Mouse (Mus musculus): ENCODE measurements around the gene Stk32c. TPM values are rescaled to one million over a fixed set of nuclear protein-coding genes. Genes with fewer than 3 reads are reported as not detected.

Gene Stk32c
- polyA plus RNA-seq, 1 experiment from 2014 or later: not detected

DNA sequence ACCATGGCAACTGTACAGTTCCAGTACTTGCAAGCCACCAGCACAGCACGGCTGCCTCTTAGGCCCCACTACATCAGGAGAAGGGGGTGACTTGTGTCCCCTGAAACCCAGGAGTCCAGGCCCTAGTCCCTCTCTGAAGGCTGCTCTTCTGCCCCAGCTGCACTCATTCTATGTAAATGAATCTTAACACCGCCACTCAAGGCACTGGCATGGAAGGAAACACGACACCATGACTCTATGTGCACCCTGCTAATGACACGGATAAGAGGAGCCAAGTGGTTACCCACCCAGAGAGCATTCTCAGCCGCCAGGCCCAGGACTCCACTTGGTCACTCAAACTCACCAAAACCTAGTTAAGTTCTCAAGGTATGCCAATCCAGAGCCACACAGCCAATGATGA lies 27.1 kb downstream of the Stk32c start:
- peaks cover 42% of the 10 kb centered on the region for H3K27me3 ChIP-seq (ENCODE audit: control insufficient read depth, insufficient read depth, low read length)
- 37% methylated on average over 5 of the region's 5 CpGs for WGBS (ENCODE audit: insufficient replicate concordance)

DNA sequence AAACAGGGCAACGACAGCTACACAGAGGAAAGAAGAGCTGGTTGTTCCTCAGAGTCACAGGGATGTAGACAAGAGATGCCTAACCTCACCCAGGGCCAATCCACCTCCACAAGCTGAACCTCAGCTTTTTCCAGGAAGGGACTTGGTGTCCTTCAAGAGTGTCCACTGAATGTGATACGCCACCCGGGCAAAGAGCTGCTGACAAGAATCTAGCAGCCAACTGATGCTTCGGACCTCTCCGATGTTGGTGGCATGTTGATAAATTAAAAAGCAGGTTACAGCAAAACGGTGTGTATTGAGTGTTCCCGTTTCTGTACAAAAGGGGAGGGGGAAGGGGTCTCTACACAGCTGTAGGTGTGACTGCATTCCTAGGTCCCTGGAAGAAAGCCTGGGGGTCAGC lies 28.3 kb downstream of the Stk32c start:
- H3K27ac ChIP-seq (ENCODE audit: low read depth, low read length): no peak overlapping the region
- H3K27me3 ChIP-seq (ENCODE audit: control insufficient read depth, insufficient read depth, low read length): peaks cover 36% of the 10 kb centered on the region
- ATAC-seq (replicated peaks; ENCODE audit: insufficient number of reproducible peaks, low FRiP score, low TSS enrichment): no peak
- no peak overlapping the region for H3K9ac ChIP-seq (ENCODE audit: low read depth, low read length)
- no peaks in the 10 kb centered on the region for H3K36me3 ChIP-seq (ENCODE audit: control insufficient read depth, insufficient read depth, low read length)
- H3K4me1 ChIP-seq (ENCODE audit: control insufficient read depth, insufficient read depth, low read length): no peaks in the 10 kb centered on the region; the same call in 1 of the 2 replicates
- WGBS (ENCODE audit: insufficient replicate concordance): 78% methylated on average over 7 of the region's 7 CpGs
- H3K4me3 ChIP-seq (ENCODE audit: low read depth, low read length): no peak overlapping the region
- H3K9me3 ChIP-seq (replicated peaks; ENCODE audit: control insufficient read depth, low read length): no peaks in the 10 kb centered on the region
- H3K4me2 ChIP-seq: no peak overlapping the region

More for the DNA sequence above, 27.1 kb downstream of the Stk32c start:
- Histone ChIP-seq H3K4me2 (no peak overlapping the region), H3K36me3 (ENCODE audit: control insufficient read depth, insufficient read depth, low read length) (no peaks in the 10 kb centered on the region), H3K9ac (ENCODE audit: low read depth, low read length) (no peak overlapping the region), H3K4me1 (ENCODE audit: control insufficient read depth, insufficient read depth, low read length) (no peaks in the 10 kb centered on the region; the same call in 1 of the 2 replicates), H3K9me3 (replicated peaks; ENCODE audit: control insufficient read depth, low read length) (no peaks in the 10 kb centered on the region), H3K4me3 (ENCODE audit: low read depth, low read length) (no peak overlapping the region), H3K27ac (ENCODE audit: low read depth, low read length) (no peak overlapping the region)
- no peak for ATAC-seq (replicated peaks; ENCODE audit: insufficient number of reproducible peaks, low FRiP score, low TSS enrichment)

DNA sequence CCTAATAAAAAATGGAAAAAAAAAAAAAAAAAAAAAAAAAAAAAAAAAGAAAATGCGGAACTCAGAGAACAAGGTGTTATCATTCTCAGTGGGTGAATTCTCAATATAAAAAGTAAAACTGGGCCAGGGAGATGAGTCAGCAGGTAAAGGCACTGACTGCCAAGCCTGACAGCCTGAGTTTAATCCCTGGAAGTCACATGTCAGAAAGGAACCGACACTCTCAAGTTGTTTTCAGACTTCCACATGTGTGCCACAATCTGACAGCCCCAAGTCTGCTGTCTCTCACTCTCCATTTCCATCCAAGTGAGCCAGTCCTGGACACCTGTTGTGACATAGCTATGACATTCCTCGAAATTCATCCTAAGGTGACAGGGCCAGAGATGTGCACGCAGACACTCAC lies 28.7 kb downstream of the Stk32c start:
- peaks cover 36% of the 10 kb centered on the region for H3K27me3 ChIP-seq (ENCODE audit: control insufficient read depth, insufficient read depth, low read length)
- no peaks in the 10 kb centered on the region; the same call in 1 of the 2 replicates for H3K4me1 ChIP-seq (ENCODE audit: control insufficient read depth, insufficient read depth, low read length)
- 77% methylated on average over 4 of the region's 4 CpGs for WGBS (ENCODE audit: insufficient replicate concordance)
- no peak overlapping the region for H3K9ac ChIP-seq (ENCODE audit: low read depth, low read length)
- no peaks in the 10 kb centered on the region for H3K36me3 ChIP-seq (ENCODE audit: control insufficient read depth, insufficient read depth, low read length)
- no peaks in the 10 kb centered on the region for H3K9me3 ChIP-seq (replicated peaks; ENCODE audit: control insufficient read depth, low read length)
- H3K27ac ChIP-seq (ENCODE audit: low read depth, low read length): no peak overlapping the region
- no peak overlapping the region for H3K4me2 ChIP-seq
- H3K4me3 ChIP-seq (ENCODE audit: low read depth, low read length): no peak overlapping the region
- no peak for ATAC-seq (replicated peaks; ENCODE audit: insufficient number of reproducible peaks, low FRiP score, low TSS enrichment)

DNA sequence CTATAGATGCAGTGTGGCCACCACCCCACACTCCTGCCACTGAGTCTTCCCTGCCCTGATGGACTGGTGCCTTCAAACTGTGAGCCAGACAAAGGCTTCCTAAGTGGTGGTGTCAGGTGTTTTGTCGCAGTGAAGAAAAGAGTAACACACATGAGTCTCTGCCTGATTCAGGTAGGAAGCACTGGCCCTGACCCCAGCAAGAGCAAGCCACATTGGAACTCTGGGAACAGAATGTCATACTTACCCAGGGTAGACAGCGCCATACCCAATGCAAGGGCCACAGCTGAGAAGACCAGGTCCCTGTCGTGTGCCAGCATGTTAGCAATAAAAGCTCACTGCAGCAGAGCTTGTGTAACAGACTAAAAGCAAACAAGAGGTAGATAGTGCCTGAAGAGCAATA lies 33.0 kb downstream of the Stk32c start:
- Histone ChIP-seq H3K27me3 (ENCODE audit: control insufficient read depth, insufficient read depth, low read length) (0 out of 2 replicates have a peak, but pooled peaks cover 5% of the 10 kb centered on the region), H3K9ac (ENCODE audit: low read depth, low read length) (no peak overlapping the region), H3K36me3 (ENCODE audit: control insufficient read depth, insufficient read depth, low read length) (no peaks in the 10 kb centered on the region), H3K9me3 (replicated peaks; ENCODE audit: control insufficient read depth, low read length) (no peaks in the 10 kb centered on the region), H3K4me1 (ENCODE audit: control insufficient read depth, insufficient read depth, low read length) (no peaks in the 10 kb centered on the region), H3K4me3 (ENCODE audit: low read depth, low read length) (no peak overlapping the region), H3K4me2 (no peak overlapping the region), H3K27ac (ENCODE audit: low read depth, low read length) (no peak overlapping the region)
- 87% methylated on average over 3 of the region's 3 CpGs for WGBS (ENCODE audit: insufficient replicate concordance)
- ATAC-seq (replicated peaks; ENCODE audit: insufficient number of reproducible peaks, low FRiP score, low TSS enrichment): no peak

DNA sequence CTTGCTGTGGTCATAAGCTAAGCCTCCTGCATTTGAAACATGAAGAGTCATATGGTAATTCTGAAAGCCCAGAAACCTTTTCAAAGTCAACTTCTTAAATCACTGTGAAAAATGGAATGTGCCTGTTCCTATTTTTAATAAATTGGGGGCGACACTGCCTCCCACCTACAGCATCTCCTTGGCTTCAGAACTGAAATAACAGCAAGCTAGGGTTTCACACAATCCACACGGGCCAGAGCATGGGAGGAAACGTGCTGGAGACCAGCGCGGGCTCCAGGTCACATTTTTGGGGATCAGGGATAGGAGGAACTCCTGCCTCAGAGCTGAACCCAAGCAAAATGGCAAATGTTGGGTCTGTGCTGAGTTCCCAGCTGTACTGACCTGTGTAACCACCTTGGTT lies 33.8 kb downstream of the Stk32c start:
- no peaks in the 10 kb centered on the region for H3K9me3 ChIP-seq (replicated peaks; ENCODE audit: control insufficient read depth, low read length)
- no peaks in the 10 kb centered on the region for H3K4me1 ChIP-seq (ENCODE audit: control insufficient read depth, insufficient read depth, low read length)
- no peak overlapping the region for H3K4me3 ChIP-seq (ENCODE audit: low read depth, low read length)
- no peak overlapping the region for H3K9ac ChIP-seq (ENCODE audit: low read depth, low read length)
- WGBS (ENCODE audit: insufficient replicate concordance): 78% methylated on average over 5 of the region's 5 CpGs
- H3K27me3 ChIP-seq (ENCODE audit: control insufficient read depth, insufficient read depth, low read length): no peaks in the 10 kb centered on the region
- H3K27ac ChIP-seq (ENCODE audit: low read depth, low read length): no peak overlapping the region
- no peak for ATAC-seq (replicated peaks; ENCODE audit: insufficient number of reproducible peaks, low FRiP score, low TSS enrichment)
- no peak overlapping the region for H3K4me2 ChIP-seq
- H3K36me3 ChIP-seq (ENCODE audit: control insufficient read depth, insufficient read depth, low read length): no peaks in the 10 kb centered on the region

DNA sequence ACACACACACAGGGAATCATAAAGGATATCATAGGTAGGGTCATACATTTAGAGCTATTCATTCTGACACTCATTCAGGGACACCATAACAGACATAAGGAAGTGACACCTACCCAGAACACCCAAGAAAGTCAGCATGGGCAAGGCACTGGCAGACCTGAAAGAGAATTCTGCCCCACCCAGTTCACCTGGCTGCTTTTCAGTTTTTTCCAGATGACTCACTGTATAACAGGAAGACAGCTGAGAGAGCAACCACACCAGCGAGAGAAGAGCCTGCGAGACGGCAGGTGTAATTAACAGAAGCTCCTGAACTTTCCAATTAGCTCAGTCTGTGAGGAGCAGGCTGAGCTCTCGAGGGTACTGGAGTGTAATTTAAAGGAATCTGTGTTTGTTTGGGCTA lies 44.0 kb downstream of the Stk32c start:
- H3K36me3 ChIP-seq (ENCODE audit: control insufficient read depth, insufficient read depth, low read length): no peaks in the 10 kb centered on the region
- no peaks in the 10 kb centered on the region for H3K9me3 ChIP-seq (replicated peaks; ENCODE audit: control insufficient read depth, low read length)
- H3K9ac ChIP-seq (ENCODE audit: low read depth, low read length): no peak overlapping the region
- no peak overlapping the region for H3K4me2 ChIP-seq
- H3K4me1 ChIP-seq (ENCODE audit: control insufficient read depth, insufficient read depth, low read length): no peaks in the 10 kb centered on the region
- no peak for ATAC-seq (replicated peaks; ENCODE audit: insufficient number of reproducible peaks, low FRiP score, low TSS enrichment)
- H3K4me3 ChIP-seq (ENCODE audit: low read depth, low read length): no peak overlapping the region
- no peaks in the 10 kb centered on the region for H3K27me3 ChIP-seq (ENCODE audit: control insufficient read depth, insufficient read depth, low read length)
- H3K27ac ChIP-seq (ENCODE audit: low read depth, low read length): no peak overlapping the region
- 70% methylated on average over 4 of the region's 4 CpGs for WGBS (ENCODE audit: insufficient replicate concordance)

GRCm38 (mm10) chr7:139164410-139164809 lies 48.7 kb downstream of the Stk32c start:
- Histone ChIP-seq H3K9ac (ENCODE audit: low read depth, low read length) (no peak overlapping the region), H3K27ac (ENCODE audit: low read depth, low read length) (no peak overlapping the region), H3K36me3 (ENCODE audit: control insufficient read depth, insufficient read depth, low read length) (no peaks in the 10 kb centered on the region), H3K4me1 (ENCODE audit: control insufficient read depth, insufficient read depth, low read length) (no peaks in the 10 kb centered on the region), H3K9me3 (replicated peaks; ENCODE audit: control insufficient read depth, low read length) (no peaks in the 10 kb centered on the region), H3K27me3 (ENCODE audit: control insufficient read depth, insufficient read depth, low read length) (no peaks in the 10 kb centered on the region), H3K4me3 (ENCODE audit: low read depth, low read length) (no peak overlapping the region), H3K4me2 (no peak overlapping the region)
- 59% methylated on average over 5 of the region's 5 CpGs for WGBS (ENCODE audit: insufficient replicate concordance)
- ATAC-seq (replicated peaks; ENCODE audit: insufficient number of reproducible peaks, low FRiP score, low TSS enrichment): no peak

DNA sequence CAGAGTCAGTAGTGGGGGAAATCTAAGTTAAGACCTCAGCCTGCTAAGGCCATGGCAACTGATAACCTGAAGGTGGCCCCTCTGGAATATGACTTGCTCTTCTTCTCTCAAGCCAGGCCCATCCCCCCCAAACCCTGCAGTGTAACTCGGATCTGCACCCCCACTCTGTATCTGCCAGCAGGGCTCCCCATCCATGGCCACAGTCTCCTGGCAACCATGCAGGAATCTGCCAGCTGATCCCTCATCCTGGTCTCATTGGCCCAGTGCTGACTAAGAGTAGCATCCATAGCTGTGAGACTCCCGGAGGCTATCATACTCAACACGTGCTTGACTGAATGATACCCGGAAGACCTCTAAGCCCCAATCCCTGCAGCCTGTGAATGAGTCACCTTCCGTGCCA lies 54.2 kb downstream of the Stk32c start:
- Histone ChIP-seq H3K27ac (ENCODE audit: low read depth, low read length) (no peak overlapping the region), H3K9ac (ENCODE audit: low read depth, low read length) (no peak overlapping the region), H3K27me3 (ENCODE audit: control insufficient read depth, insufficient read depth, low read length) (no peaks in the 10 kb centered on the region), H3K9me3 (replicated peaks; ENCODE audit: control insufficient read depth, low read length) (no peaks in the 10 kb centered on the region), H3K36me3 (ENCODE audit: control insufficient read depth, insufficient read depth, low read length) (no peaks in the 10 kb centered on the region), H3K4me1 (ENCODE audit: control insufficient read depth, insufficient read depth, low read length) (no peaks in the 10 kb centered on the region), H3K4me3 (ENCODE audit: low read depth, low read length) (no peak overlapping the region), H3K4me2 (no peak overlapping the region)
- no peak for ATAC-seq (replicated peaks; ENCODE audit: insufficient number of reproducible peaks, low FRiP score, low TSS enrichment)
- WGBS (ENCODE audit: insufficient replicate concordance): 72% methylated on average over 5 of the region's 5 CpGs

GRCm38 (mm10) chr7:139158549-139158948 lies 54.6 kb downstream of the Stk32c start:
- no peaks in the 10 kb centered on the region for H3K27me3 ChIP-seq (ENCODE audit: control insufficient read depth, insufficient read depth, low read length)
- no peak overlapping the region for H3K9ac ChIP-seq (ENCODE audit: low read depth, low read length)
- H3K9me3 ChIP-seq (replicated peaks; ENCODE audit: control insufficient read depth, low read length): no peaks in the 10 kb centered on the region
- no peaks in the 10 kb centered on the region for H3K4me1 ChIP-seq (ENCODE audit: control insufficient read depth, insufficient read depth, low read length)
- ATAC-seq (replicated peaks; ENCODE audit: insufficient number of reproducible peaks, low FRiP score, low TSS enrichment): no peak
- WGBS (ENCODE audit: insufficient replicate concordance): 65% methylated on average over 7 of the region's 7 CpGs
- no peak overlapping the region for H3K4me3 ChIP-seq (ENCODE audit: low read depth, low read length)
- no peak overlapping the region for H3K27ac ChIP-seq (ENCODE audit: low read depth, low read length)
- no peaks in the 10 kb centered on the region for H3K36me3 ChIP-seq (ENCODE audit: control insufficient read depth, insufficient read depth, low read length)
- no peak overlapping the region for H3K4me2 ChIP-seq
